Mouse (Mus musculus) MEL (cell line): ENCODE measurements around the gene Gchfr. TPM values are rescaled to one million over a fixed set of nuclear protein-coding genes. Genes with fewer than 3 reads are reported as not detected.

ENCODE experiments used
- DNase-seq: peaks from one replicate; pipeline ENCODE4 v3.0.0; 2011; ENCODE audit warnings: low read depth, low spot score
- H3K27ac ChIP-seq: 2 replicates; pipeline ENCODE4 v1.5.1; 2012; ENCODE audit warnings: low read depth, mild to moderate bottlenecking, control low read depth, low read length, moderate library complexity; ENCODE audit not compliant: control insufficient read depth
- H3K27me3 ChIP-seq, 2 experiments: fragments of 150-350 bp in 1 of 2; sonication (generic) in 1 of 2; 2 replicates each; pipeline ENCODE4 v1.6.1; 2012; ENCODE audit warnings: low read length in 2 of 2, mild to moderate bottlenecking in 2 of 2, improper control_type of control experiment in 1 of 2, moderate library complexity in 1 of 2; ENCODE audit not compliant: insufficient read depth in 2 of 2, control insufficient read depth in 1 of 2
- H3K36me3 ChIP-seq, 2 experiments: 2 replicates each; pipeline ENCODE4 v1.6.1; 2012 to 2014; ENCODE audit warnings: low read length in 2 of 2, improper control_type of control experiment in 1 of 2, inconsistent platforms in 1 of 2, mild to moderate bottlenecking in 1 of 2; ENCODE audit not compliant: insufficient read depth in 2 of 2, control insufficient read depth in 1 of 2
- H3K4me1 ChIP-seq, 2 experiments: fragments of 150-350 bp in 1 of 2; sonication (generic) in 1 of 2; 2 replicates each; pipeline ENCODE4 v1.6.1; 2012; ENCODE audit warnings: low read length in 2 of 2, improper control_type of control experiment in 1 of 2, mild to moderate bottlenecking in 1 of 2; ENCODE audit not compliant: insufficient read depth in 2 of 2, control insufficient read depth in 1 of 2
- H3K4me3 ChIP-seq, 2 experiments: fragments of 150-350 bp in 1 of 2; sonication (generic) in 1 of 2; 2 replicates each; pipeline ENCODE4 v1.5.1; 2012; ENCODE audit warnings: low read depth in 2 of 2, low read length in 2 of 2, mild to moderate bottlenecking in 2 of 2, moderate library complexity in 2 of 2, control low read depth in 1 of 2, improper control_type of control experiment in 1 of 2; ENCODE audit not compliant: control insufficient read depth in 1 of 2, insufficient read depth in 1 of 2
- H3K79me2 ChIP-seq: 2 replicates; pipeline ENCODE4 v1.6.1; 2012; ENCODE audit warnings: mild to moderate bottlenecking, low read length, moderate library complexity; ENCODE audit not compliant: control insufficient read depth, poor library complexity, insufficient read depth
- H3K9ac ChIP-seq: 2 replicates; pipeline ENCODE4 v1.6.1; 2012; ENCODE audit warnings: low read depth, mild to moderate bottlenecking, control low read depth, low read length, moderate library complexity; ENCODE audit not compliant: control insufficient read depth, poor library complexity, severe bottlenecking
- H3K9me3 ChIP-seq: fragments of 150-350 bp; sonication (generic); replicated peaks from 2 replicates; pipeline ENCODE4 v1.6.1; 2012; ENCODE audit warnings: mild to moderate bottlenecking, low read length, improper control_type of control experiment, moderate library complexity; ENCODE audit not compliant: insufficient read depth
- BHLHE40 ChIP-seq: IDR thresholded peaks from 2 replicates; pipeline ENCODE4 v1.6.1; 2012; ENCODE audit warnings: low read depth, mild to moderate bottlenecking, inconsistent platforms, low read length, improper control_type of control experiment, borderline replicate concordance
- CHD1 ChIP-seq: IDR thresholded peaks from 2 replicates; pipeline ENCODE4 v1.6.1; 2012; ENCODE audit warnings: low read depth, mild to moderate bottlenecking, inconsistent platforms, low read length, improper control_type of control experiment
- CHD2 ChIP-seq: IDR thresholded peaks from 2 replicates; pipeline ENCODE4 v1.6.1; 2011; ENCODE audit warnings: low read length, improper control_type of control experiment
- CTCF ChIP-seq, 3 experiments: IDR thresholded peaks in 2 of 3; conservative IDR thresholded peaks in 1 of 3; 2 replicates each; pipeline ENCODE4 v1.5.1; 2011 to 2012; ENCODE audit warnings: low read length in 3 of 3, low read depth in 2 of 3, mild to moderate bottlenecking in 2 of 3, improper control_type of control experiment in 1 of 3, inconsistent platforms in 1 of 3, mixed read lengths in 1 of 3, moderate library complexity in 1 of 3; ENCODE audit not compliant: control insufficient read depth in 1 of 3, insufficient read depth in 1 of 3, poor library complexity in 1 of 3, severe bottlenecking in 1 of 3
- EP300 ChIP-seq, 2 experiments: IDR thresholded peaks; 2 replicates each; pipeline ENCODE4 v1.6.1; 2011; ENCODE audit warnings: improper control_type of control experiment in 2 of 2, low read length in 2 of 2, low read depth in 1 of 2, mild to moderate bottlenecking in 1 of 2
- ETS1 ChIP-seq: IDR thresholded peaks from 2 replicates; pipeline ENCODE4 v1.6.1; 2012; ENCODE audit warnings: low read depth, mild to moderate bottlenecking, inconsistent platforms, low read length, improper control_type of control experiment, moderate library complexity
- HCFC1 ChIP-seq: IDR thresholded peaks from 2 replicates; pipeline ENCODE4 v1.6.1; 2012; ENCODE audit warnings: low read depth, mild to moderate bottlenecking, inconsistent platforms, low read length, improper control_type of control experiment, moderate library complexity
- MAZ ChIP-seq: IDR thresholded peaks from 2 replicates; pipeline ENCODE4 v1.6.1; 2012; ENCODE audit warnings: low read depth, mild to moderate bottlenecking, inconsistent platforms, low read length, improper control_type of control experiment
- MEF2A ChIP-seq: IDR thresholded peaks from 2 replicates; pipeline ENCODE4 v1.6.1; 2014; ENCODE audit warnings: low read depth, mild to moderate bottlenecking, inconsistent platforms, low read length, improper control_type of control experiment; ENCODE audit not compliant: poor library complexity, insufficient replicate concordance, severe bottlenecking; ENCODE audit errors: extremely low read depth
- MXI1 ChIP-seq: IDR thresholded peaks from 2 replicates; pipeline ENCODE4 v1.6.1; 2011; ENCODE audit warnings: mild to moderate bottlenecking, low read depth, low read length, improper control_type of control experiment
- MYC ChIP-seq: IDR thresholded peaks from 2 replicates; pipeline ENCODE4 v1.6.1; 2011; ENCODE audit warnings: low read depth, mild to moderate bottlenecking, low read length, improper control_type of control experiment, moderate library complexity
- NELFE ChIP-seq: IDR thresholded peaks from 2 replicates; pipeline ENCODE4 v1.6.1; 2011; ENCODE audit warnings: low read depth, low read length, improper control_type of control experiment
- NRF1 ChIP-seq: IDR thresholded peaks from 2 replicates; pipeline ENCODE4 v1.6.1; 2014; ENCODE audit warnings: low read depth, mild to moderate bottlenecking, inconsistent platforms, low read length, improper control_type of control experiment, moderate library complexity; ENCODE audit not compliant: poor library complexity, insufficient read depth, severe bottlenecking
- POLR2AphosphoS2 ChIP-seq: IDR thresholded peaks from 2 replicates; pipeline ENCODE4 v1.6.1; 2011; ENCODE audit warnings: low read length, improper control_type of control experiment
- RAD21 ChIP-seq: IDR thresholded peaks from 2 replicates; pipeline ENCODE4 v1.6.1; 2011; ENCODE audit warnings: mild to moderate bottlenecking, low read depth, low read length, improper control_type of control experiment
- SIN3A ChIP-seq: IDR thresholded peaks from 2 replicates; pipeline ENCODE4 v1.6.1; 2012; ENCODE audit warnings: low read length, improper control_type of control experiment, inconsistent platforms
- TAL1 ChIP-seq: IDR thresholded peaks from 2 replicates; pipeline ENCODE4 v1.6.1; 2012; ENCODE audit warnings: mild to moderate bottlenecking, inconsistent platforms, low read length, moderate library complexity, mixed read lengths
- UBTF ChIP-seq: IDR thresholded peaks from 2 replicates; pipeline ENCODE4 v1.6.1; 2012; ENCODE audit warnings: low read depth, mild to moderate bottlenecking, inconsistent platforms, low read length, improper control_type of control experiment, moderate library complexity, borderline replicate concordance; ENCODE audit not compliant: insufficient read depth
- USF2 ChIP-seq, 2 experiments: IDR thresholded peaks; 2 replicates each; pipeline ENCODE4 v1.6.1; 2011 to 2012; ENCODE audit warnings: improper control_type of control experiment in 2 of 2, low read length in 2 of 2, borderline replicate concordance in 1 of 2, inconsistent platforms in 1 of 2, low read depth in 1 of 2, mild to moderate bottlenecking in 1 of 2; ENCODE audit not compliant: insufficient read depth in 1 of 2
- ZMIZ1 ChIP-seq: IDR thresholded peaks from 2 replicates; pipeline ENCODE4 v1.6.1; 2012; ENCODE audit warnings: low read depth, mild to moderate bottlenecking, inconsistent platforms, low read length, improper control_type of control experiment, moderate library complexity
- ZNF384 ChIP-seq: IDR thresholded peaks from 2 replicates; pipeline ENCODE4 v1.6.1; 2012; ENCODE audit warnings: low read depth, mild to moderate bottlenecking, inconsistent platforms, low read length, improper control_type of control experiment
- polyA plus RNA-seq, 2 experiments: library from polyadenylated mRNA; stranded (reverse) in 1 of 2; unstranded in 1 of 2; fragments of >175 nt in 1 of 2; fragments of >200 nt in 1 of 2; gene quantifications; 2 replicates each; pipeline versions ENCODE4 v1.2.1 to v1.2.4; 2012; ENCODE audit warnings: low replicate concordance in 2 of 2, low read depth in 1 of 2; ENCODE audit not compliant: insufficient read length in 2 of 2, insufficient read depth in 1 of 2, missing spikeins in 1 of 2
- total RNA-seq: library from RNA; depleted of rRNA; stranded (reverse); fragments of 300-350 nt; gene quantifications from 2 replicates; pipeline ENCODE4 v1.2.3, GENCODE M21; 2012

Gene Gchfr
- total and polyA plus RNA-seq, 3 experiments: not detected

- Histone ChIP-seq H3K4me1 (peaks cover 4 to 16% of the 10 kb centered on the region in 2 experiments; a peak in 3 of 4 replicates), H3K27me3 (no peaks in the 10 kb centered on the region), H3K9me3 (no peaks in the 10 kb centered on the region), H3K79me2 (no peaks in the 10 kb centered on the region), H3K9ac (no peak overlapping the region), H3K4me3 (no peak overlapping the region), H3K36me3 (peaks cover 0 to 8% of the 10 kb centered on the region in 2 experiments; a peak in 2 of 4 replicates), H3K27ac (no peak overlapping the region)
- DNase-seq: no peak
- TF ChIP-seq POLR2AphosphoS2 (no peak), HCFC1 (no peak), ZNF384 (no peak), MEF2A (no peak), EP300 (IDR thresholded peaks at IDR 0.05; ENCODE audit: low read depth in 1 of 2, low read length in 2 of 2) (no peak), MXI1 (no peak)
Observed at GRCm38 (mm10) chr2:119177384-119177939, 9.9 kb downstream of the Gchfr start.

GRCm38 (mm10) chr2:119182914-119183313, 15.3 kb downstream of the Gchfr start:
- Histone ChIP-seq H3K4me1 (no peaks in the 10 kb centered on the region), H3K9me3 (no peaks in the 10 kb centered on the region), H3K27me3 (no peaks in the 10 kb centered on the region), H3K36me3 (no peaks in the 10 kb centered on the region), H3K9ac (no peak overlapping the region), H3K4me3 (no peak overlapping the region), H3K27ac (no peak overlapping the region), H3K79me2 (no peaks in the 10 kb centered on the region)
- no peak for DNase-seq
- no peak for TF ChIP-seq CTCF (IDR thresholded peaks at IDR 0.05 in 2 of 3, conservative IDR thresholded peaks at IDR 0.05 in 1 of 3; ENCODE audit: control insufficient read depth in 1 of 3, insufficient read depth in 1 of 3, low read depth in 2 of 3, low read length in 3 of 3, poor library complexity in 1 of 3, severe bottlenecking in 1 of 3)
- no peak for TF ChIP-seq MEF2A
- TF ChIP-seq SIN3A: no peak

DNA sequence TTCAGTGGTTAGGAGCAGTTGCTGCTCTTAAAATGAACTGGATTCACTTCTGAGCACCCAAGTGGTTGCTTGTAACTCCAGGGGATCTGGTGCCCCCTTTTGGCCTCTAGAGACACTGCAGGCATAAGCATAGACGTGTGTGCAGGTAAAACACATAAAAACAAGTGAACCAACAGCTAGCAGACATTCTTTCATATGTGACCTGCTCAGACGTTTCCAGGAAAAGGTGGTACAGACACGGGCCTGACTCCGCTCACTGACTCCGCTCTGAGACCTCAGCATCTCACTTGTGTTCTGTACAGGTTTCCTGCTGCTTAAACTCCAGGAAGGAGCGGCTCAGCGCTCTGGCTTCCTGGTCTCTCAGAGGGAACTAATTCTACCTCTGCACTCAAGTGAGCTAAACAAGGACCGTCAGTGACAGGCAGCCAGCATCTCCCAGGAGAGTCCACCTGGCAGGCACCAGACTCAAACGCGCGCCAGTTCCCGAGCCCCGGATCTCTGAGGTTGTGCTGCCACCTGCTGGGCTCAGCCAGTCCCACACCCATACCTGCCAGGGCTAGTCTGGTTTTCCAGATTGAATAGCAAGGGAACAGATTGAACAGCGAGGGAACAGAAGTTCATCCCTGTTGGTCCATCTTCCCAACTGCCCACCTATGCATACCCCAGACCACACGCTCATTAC, 21.6 kb downstream of the Gchfr start:
- no peaks in the 10 kb centered on the region for H3K36me3 ChIP-seq
- H3K27ac ChIP-seq: no peak overlapping the region
- peak; percentile 89 for DNase-seq
- peak overlapping the region; percentile 43; the same call in 1 of the 2 replicates for H3K9ac ChIP-seq
- no peaks in the 10 kb centered on the region for H3K9me3 ChIP-seq
- peaks cover 1 to 3% of the 10 kb centered on the region in 2 experiments; a peak in 2 of 4 replicates for H3K4me1 ChIP-seq
- peaks cover 2% of the 10 kb centered on the region; the same call in 1 of the 2 replicates for H3K79me2 ChIP-seq
- H3K4me3 ChIP-seq: peak overlapping the region; percentile 32 to 66
- no peaks in the 10 kb centered on the region for H3K27me3 ChIP-seq
- TF ChIP-seq NRF1: no peak
- no peak for TF ChIP-seq BHLHE40
- no peak for TF ChIP-seq HCFC1
- 0 out of 2 replicates have a peak, but pooled peaks have one; percentile 19 for TF ChIP-seq MYC
- TF ChIP-seq RAD21: peak; percentile 93
- no peak for TF ChIP-seq CHD2
- peak; percentile 38; the same call in 1 of the 2 replicates for TF ChIP-seq SIN3A
- no peak for TF ChIP-seq ETS1
- TF ChIP-seq ZMIZ1: no peak
- TF ChIP-seq USF2 (IDR thresholded peaks at IDR 0.05; ENCODE audit: borderline replicate concordance in 1 of 2, insufficient read depth in 1 of 2, low read depth in 1 of 2, low read length in 2 of 2): no peak
- 0 out of 2 replicates have a peak, but pooled peaks have one; percentile 38 for TF ChIP-seq MAZ
- no peak for TF ChIP-seq CHD1
- TF ChIP-seq TAL1: no peak
- TF ChIP-seq NELFE: no peak
- no peak for TF ChIP-seq UBTF
- peak; percentile 86 to 97 (median 90) for TF ChIP-seq CTCF (IDR thresholded peaks at IDR 0.05 in 2 of 3, conservative IDR thresholded peaks at IDR 0.05 in 1 of 3; ENCODE audit: control insufficient read depth in 1 of 3, insufficient read depth in 1 of 3, low read depth in 2 of 3, low read length in 3 of 3, poor library complexity in 1 of 3, severe bottlenecking in 1 of 3)
